Mouse (Mus musculus) skeletal muscle tissue, adult 2 months (tissue): ENCODE data around the gene Kdf1.

Experiments used
- DNase-seq: peaks from one replicate; pipeline ENCODE4 v3.0.0-alpha.2; 2012; ENCODE audit warnings: low read depth, low spot score

Gene Kdf1

DNA sequence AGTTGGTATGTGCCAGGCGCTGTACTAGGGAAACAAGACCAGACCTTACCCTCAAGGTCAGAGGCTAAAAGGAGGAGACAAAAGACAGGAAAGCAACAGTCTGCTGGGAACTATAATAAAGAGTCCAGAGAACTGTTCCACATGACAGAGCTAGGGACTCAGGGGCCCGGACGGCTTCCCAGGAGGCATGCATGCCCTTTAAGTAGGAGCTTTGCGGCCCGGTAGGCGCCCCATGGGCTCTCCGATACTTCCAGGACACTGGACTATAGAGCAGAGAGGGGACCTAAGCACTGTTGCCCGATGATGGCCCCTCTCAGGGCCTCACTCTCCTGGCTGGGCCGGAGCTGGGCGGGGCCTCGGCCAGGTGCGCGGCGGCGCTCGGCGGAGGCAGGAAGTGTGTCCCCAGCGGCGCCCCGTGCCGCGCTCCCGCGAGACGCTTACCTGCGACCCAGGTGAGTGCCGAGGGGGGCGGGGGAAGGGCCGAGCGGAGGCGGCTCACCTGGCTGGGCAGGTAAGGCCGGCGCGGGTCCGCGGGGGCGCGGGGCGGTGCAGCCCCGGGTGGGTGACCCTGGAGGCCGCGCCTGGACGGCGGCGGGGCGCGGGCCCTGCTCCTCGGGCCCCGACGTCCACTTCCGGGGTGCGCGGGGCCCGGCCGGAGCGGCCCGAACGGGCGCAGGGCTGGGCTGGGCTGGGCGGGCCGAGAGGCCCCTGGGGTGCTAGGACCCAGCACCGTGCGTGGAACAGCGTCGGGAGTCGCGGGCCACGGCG lies at the start of gene Kdf1:
Kdf1 (plus strand) TSS at position 363 of the 768 bp plus-strand sequence.
- DNase-seq, result no peak

DNA sequence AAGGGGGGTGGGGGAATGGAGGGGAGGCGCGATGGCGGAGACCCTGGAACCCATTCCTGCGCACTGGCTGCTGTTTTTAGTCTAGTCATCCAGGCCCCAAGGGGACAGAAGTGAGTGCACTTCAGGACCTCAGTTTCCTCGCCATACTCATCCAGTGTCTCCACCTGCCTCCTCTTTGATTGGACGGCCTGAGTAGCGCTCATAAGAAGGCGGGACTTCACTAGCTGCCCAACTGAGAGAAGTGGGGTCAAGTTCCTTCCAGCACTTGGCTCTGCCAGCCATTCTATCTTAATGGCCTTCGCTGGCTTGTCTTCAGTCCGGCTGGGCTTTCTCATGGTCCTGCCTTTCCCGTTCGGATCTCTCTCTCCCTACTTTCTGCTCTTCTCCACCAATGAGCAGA lies 49.6 kb upstream of the Kdf1 start:
- DNase-seq, result peak; percentile 72

DNA sequence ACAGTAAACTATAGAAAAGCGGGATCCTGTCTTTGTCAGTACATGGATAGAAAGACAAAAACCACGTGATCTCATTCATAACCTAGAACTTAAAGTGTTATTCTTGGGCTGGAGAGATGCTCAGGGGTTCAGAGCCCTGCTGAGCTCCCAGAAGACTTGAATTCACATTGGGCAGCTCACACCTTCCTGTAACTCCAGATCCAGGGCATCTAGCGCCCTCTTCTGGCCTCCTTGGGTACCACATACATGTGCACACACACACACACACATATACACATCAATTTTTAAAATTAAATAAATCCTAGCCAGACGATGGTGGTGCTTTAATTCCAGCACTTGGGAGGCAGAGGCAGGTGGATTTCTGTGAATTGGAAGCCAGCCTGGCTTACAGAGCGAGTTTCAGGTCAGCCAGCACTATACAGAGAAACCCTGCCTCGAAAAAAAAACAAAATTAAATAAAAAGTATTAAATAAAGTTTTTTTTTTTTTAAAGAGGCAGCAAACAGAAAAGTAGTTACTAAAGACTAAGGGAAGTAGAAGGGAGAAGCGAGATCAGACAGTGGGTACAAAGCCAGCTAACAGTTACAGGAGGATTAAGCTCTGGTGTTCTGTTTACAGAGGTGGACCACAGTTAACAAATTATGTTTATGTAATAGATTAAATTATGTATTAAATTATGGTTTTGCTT lies 47.5 kb upstream of the Kdf1 start:
- no peak for DNase-seq

GRCm38 (mm10) chr4:133473833-133474232 lies 44.9 kb upstream of the Kdf1 start:
- DNase-seq, result no peak

- DNase-seq, result peak; percentile 99
Observed at GRCm38 (mm10) chr4:133479458-133480184, 39.1 kb upstream of the Kdf1 start, which contains the start of gene Tent5b. TSS of gene Tent5b (plus strand) at chr4:133480132.

GRCm38 (mm10) chr4:133480185-133480537 lies 38.6 kb upstream of the Kdf1 start:
- DNase-seq, result no peak

DNA sequence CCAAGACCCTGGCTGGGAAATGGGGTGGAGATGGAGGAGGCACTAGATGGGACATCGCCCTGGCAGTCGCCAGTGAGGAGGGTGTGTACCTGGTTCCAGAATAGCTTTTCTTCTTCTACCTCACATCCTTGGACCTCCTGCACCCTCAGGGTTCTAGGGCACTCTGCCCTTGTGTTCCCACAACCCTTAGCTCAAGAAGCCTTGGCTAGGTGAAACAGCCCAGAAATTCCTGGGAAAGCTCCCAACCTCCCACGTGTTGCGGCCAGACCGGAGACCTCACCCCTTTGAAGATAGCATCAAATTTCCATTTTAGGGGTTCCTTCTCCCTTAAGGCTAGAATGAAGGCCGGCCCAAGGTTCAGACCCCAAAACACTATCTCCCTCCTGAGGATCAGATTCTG lies 38.0 kb upstream of the Kdf1 start:
- DNase-seq, result no peak

GRCm38 (mm10) chr4:133481488-133481887 lies 37.3 kb upstream of the Kdf1 start:
- no peak for DNase-seq

GRCm38 (mm10) chr4:133482479-133482878 lies 36.3 kb upstream of the Kdf1 start:
- no peak for DNase-seq

- no peak for DNase-seq
Observed at GRCm38 (mm10) chr4:133484266-133485025, 34.3 kb upstream of the Kdf1 start.

- no peak for DNase-seq
Observed at GRCm38 (mm10) chr4:133485691-133486425, 32.9 kb upstream of the Kdf1 start.

DNA sequence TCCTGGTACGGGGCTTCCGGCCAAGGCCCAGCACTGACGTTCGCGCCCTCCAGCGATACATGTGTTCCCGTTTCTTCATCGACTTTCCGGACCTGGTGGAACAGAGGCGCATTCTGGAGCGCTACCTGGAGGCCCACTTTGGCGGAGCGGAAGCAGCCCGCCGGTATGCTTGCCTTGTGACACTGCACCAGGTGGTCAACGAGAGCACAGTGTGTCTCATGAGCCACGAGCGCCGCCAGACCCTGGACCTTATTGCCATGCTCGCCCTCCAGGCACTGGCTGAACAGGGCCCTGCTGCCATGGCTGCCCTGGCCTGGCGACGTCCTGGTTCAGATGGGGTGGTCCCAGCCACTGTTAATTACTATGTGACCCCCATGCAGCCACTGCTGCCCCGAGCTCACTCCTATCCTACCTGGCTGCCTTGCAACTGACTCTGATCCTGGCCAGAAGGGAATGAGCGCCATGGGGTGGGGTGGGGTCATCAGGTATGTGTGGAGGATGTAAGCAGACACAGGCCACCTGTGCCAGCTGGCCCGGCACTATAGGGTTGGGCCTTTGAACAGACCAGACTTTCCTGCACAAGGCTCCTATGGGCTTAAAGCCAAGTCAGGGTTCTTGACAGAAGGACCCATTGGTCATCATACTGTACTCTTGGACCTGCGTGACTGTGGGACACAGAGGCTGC lies 31.9 kb upstream of the Kdf1 start:
- no peak for DNase-seq

DNA sequence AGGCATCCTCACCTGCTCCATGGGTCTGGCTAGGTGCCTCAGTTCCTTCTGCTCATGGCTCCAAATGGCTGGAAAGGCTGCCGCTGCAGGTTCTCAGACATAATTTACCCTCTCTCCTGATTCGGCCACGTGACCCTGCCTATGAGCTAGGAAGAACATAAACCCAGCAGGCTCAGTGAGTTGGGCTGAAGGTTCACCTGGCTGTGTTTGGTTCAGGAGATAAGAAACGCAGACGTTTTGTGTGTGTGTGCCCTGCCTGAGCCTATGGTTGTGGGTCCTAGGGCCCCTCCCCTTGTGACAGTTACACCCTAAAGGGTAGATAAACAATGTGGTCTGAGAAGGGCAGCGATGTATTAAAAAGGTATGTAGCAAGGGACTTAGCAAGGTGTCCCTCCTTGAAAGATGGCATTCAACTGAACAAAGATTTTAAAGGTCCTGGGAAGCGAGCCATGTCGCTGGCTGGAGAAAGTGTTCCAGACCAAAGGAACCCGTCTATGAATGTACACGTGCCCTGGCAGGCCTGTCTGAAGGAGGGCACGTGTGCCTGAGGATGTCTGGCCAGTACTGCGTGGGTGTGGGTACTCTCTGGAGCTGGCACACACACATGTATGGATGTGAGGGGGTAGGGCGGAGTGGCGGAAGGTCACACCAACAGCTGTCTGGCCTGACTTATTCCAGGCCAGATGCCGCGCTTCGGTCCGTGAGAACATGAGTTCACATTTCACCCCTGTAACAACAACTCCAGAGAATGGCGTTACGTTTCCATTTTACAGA lies 30.0 kb upstream of the Kdf1 start:
- no peak for DNase-seq

DNA sequence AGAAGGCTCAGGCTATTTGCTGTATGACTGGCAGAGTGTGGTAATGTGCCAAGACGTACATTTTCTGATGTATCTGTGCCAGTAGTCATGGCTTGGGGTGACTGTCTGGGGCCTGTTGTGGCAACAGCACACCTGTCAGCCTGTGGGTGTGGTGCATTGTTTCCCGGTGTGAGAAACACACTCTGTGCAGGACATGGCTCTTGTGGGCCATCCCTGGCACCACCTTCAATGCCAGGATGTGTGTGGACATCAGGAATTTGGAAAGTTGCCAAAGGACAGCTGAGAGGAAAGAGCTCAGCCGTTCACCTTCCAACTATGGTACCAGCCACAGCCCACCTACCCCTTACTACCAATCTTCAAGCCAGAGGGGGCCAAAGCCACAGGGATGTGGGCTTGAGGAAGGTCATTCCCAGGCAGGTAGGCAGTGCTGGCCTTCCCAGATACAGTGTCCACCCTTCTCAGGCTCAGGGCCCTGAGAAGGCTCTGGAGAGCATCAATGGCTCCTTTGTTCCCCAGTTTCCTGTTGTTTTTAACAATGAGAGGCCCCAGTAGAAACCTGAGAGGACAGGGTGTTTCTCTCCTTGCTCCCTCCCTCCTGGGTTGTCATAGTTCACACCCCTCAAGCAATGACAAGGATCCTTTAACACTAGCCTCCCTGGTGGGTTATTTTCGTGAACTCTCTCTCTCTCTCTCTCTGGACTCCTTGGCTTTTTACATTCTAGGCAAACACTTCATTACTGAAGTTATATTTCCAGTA lies 29.1 kb upstream of the Kdf1 start:
- DNase-seq, result no peak

- peak; percentile 69 for DNase-seq
Observed at GRCm38 (mm10) chr4:133491800-133492199, 27.0 kb upstream of the Kdf1 start.

DNA sequence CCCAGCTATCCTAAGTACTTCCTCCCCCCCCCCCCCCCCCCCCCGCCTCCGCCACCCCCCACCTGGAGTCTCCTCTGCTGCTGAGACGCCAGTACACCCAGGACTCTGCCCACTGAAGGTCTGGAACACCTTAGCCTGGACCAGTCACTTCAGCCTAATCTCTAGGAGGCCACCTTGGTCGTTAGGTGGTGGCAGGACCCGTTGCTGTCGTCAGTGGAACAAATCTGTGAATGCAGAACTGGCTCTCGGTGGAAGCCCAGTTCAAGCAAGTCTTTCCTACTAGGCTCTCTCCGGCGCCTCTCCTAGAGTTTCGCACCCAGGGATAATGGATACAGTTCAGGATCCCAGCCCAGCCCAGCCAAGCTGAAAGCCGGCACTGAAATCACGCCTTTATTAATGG lies 24.9 kb upstream of the Kdf1 start:
- no peak for DNase-seq

DNA sequence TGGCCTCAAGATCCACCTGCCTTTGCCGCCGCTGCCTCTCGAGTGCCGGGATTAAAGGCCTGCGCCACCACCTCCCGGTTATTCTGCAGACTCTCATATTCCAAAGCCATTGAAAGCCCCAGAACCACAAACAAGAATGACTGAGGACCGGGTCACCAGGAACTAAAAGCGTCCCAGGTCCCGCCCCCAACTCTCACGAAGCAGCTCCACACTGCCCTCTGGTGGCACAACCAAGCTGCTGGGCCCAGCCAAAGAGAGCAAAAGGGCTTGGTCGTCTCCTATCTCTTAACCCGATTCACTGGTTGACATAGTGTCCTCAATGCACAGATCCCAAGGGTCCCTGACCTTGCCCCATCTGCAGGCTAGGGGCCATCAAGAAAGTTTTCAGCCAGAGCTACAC lies 24.3 kb upstream of the Kdf1 start:
- DNase-seq, result peak; percentile 76

DNA sequence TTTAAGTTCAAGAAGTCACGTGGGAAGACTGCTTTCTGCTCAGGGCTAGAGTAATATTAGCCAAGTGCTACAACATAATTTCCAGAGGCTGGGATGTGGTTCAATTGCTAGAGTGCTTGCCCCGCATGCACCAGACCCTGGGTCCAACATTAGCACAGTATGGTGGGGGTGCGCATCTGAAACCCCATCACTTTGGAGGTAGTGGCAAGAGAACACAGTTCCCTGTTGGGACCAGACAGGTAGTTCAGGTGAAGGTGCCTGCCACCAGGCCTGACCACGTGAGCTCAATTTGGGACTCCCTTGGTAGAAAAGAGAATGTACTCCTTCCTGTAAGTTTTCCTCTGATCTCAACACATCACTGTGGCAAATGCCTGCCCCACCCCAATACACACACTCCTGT lies 23.9 kb upstream of the Kdf1 start:
- DNase-seq, result no peak

GRCm38 (mm10) chr4:133495711-133496110 lies 23.1 kb upstream of the Kdf1 start:
- DNase-seq, result no peak
